In the genomic region with DNA sequence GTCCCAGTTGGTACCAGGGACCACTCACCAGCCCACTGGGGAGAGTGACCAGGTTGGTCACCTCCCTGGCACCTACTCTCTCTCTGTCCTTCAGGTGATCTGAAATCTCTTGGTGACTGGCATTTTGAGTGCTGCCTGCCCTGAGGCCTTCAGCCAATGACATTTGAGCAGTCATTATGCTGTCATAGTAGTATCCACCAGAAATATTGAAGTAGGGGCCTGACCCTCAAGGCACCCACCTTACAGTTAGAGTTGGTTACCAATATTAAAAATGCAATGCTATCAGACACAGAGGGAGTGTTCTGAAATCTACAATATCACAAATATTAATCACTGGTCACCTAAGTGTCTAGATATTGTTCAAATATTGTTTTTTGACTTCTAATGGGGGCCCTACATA, we compare ENCODE assay signal across 8 mouse cellular contexts. TPM values are rescaled to one million over a fixed set of nuclear protein-coding genes. Genes with fewer than 3 reads are reported as not detected.
DNase-seq lines count a peak whose midpoint lies in the region; ATAC-seq lines count a peak whose summit lies in the region.

TSS of gene Prdx4 (minus strand) at position 101 of the 400 bp plus-strand sequence.

- H3K4me1 ChIP-seq in hindbrain, embryonic 12.5 days: no peaks in the 10 kb centered on the region
- H3K4me1 ChIP-seq in liver, embryonic 13.5 days (replicated peaks): 0 out of 2 replicates have a peak, but pooled peaks cover 5% of the 10 kb centered on the region

- no peak within 1 kb of the TSS for H3K27ac ChIP-seq in hindbrain, embryonic 12.5 days
- H3K27ac ChIP-seq in liver, embryonic 13.5 days: no peak within 1 kb of the TSS

- ATAC-seq in hindbrain, embryonic 12.5 days (ENCODE audit: low FRiP score): no peak
- no peak for ATAC-seq in liver, embryonic 13.5 days (ENCODE audit: low read depth)

- H3K4me3 ChIP-seq in hindbrain, embryonic 12.5 days: no peak within 1 kb of the TSS
- no peak within 1 kb of the TSS for H3K4me3 ChIP-seq in liver, embryonic 13.5 days (replicated peaks)

- H3K27me3 ChIP-seq in hindbrain, embryonic 12.5 days: no peaks in the 10 kb centered on the region
- no peaks in the 10 kb centered on the region for H3K27me3 ChIP-seq in liver, embryonic 13.5 days

- DNase-seq in adrenal gland, adult 18-20 months (ENCODE audit: low spot score in 2 of 2): no peak
- no peak for DNase-seq in adrenal gland, adult (ENCODE audit: inconsistent age in 2 of 2, low spot score in 1 of 2)
- no peak for DNase-seq in urinary bladder, adult 2 months (ENCODE audit: low spot score)
- no peak for DNase-seq in urinary bladder, postnatal 14 days (ENCODE audit: low spot score)
- no peak for DNase-seq in liver, embryonic 13.5 days
- no peak for DNase-seq in right cerebral cortex, postnatal 36 days (ENCODE audit: low spot score in 2 of 2)
- DNase-seq in cerebellum, adult 11-12 months: no peak

- H3K9ac ChIP-seq in hindbrain, embryonic 12.5 days: no peak within 1 kb of the TSS
- H3K9ac ChIP-seq in liver, embryonic 13.5 days: no peak within 1 kb of the TSS

- no peak within 1 kb of the TSS for H3K4me2 ChIP-seq in hindbrain, embryonic 12.5 days (replicated peaks)
- H3K4me2 ChIP-seq in liver, embryonic 13.5 days: no peak within 1 kb of the TSS

- H3K36me3 ChIP-seq in hindbrain, embryonic 12.5 days: no peaks in the 10 kb centered on the region
- no peaks in the 10 kb centered on the region for H3K36me3 ChIP-seq in liver, embryonic 13.5 days

- H3K9me3 ChIP-seq in hindbrain, embryonic 12.5 days (replicated peaks): no peaks in the 10 kb centered on the region
- H3K9me3 ChIP-seq in liver, embryonic 13.5 days (replicated peaks): no peaks in the 10 kb centered on the region

RNA-seq across cellular contexts. Expression of gene Prdx4, which starts in this region (rescaled TPM):
- total RNA-seq in adrenal gland, adult 18-20 months (2021): 10 to 100 TPM; 27.9 to 29.4 TPM
- 79.5 and 80.0 TPM in 2 replicates for polyA plus RNA-seq in urinary bladder, adult 2 months (2012; rRNA removed)
- polyA plus RNA-seq in hindbrain, embryonic 12.5 days (2016; fragmentation: Nextera tagmentation; extraction: Ambion mirVana): 189 and 203 TPM in 2 replicates
- 146 and 161 TPM in 2 replicates for polyA plus RNA-seq in liver, embryonic 13.5 days (2015; fragmentation: Nextera tagmentation; extraction: Ambion mirVana)
